Mouse (Mus musculus) bone marrow, adult 2 months (tissue): ENCODE data around the gene Ric1.

Experiments
- CTCF ChIP-seq: fragments of 200-500 bp; IDR thresholded peaks from 2 replicates; pipeline ENCODE4 v1.5.1; 2011; ENCODE audit warnings: low read length, control low read depth; ENCODE audit not compliant: control insufficient read depth, insufficient read depth
- POLR2A ChIP-seq: fragments of 200-500 bp; IDR thresholded peaks from 2 replicates; pipeline ENCODE4 v1.6.1; 2011; ENCODE audit warnings: low read depth, mild to moderate bottlenecking, control low read depth, low read length, borderline replicate concordance; ENCODE audit not compliant: control insufficient read depth

DNA sequence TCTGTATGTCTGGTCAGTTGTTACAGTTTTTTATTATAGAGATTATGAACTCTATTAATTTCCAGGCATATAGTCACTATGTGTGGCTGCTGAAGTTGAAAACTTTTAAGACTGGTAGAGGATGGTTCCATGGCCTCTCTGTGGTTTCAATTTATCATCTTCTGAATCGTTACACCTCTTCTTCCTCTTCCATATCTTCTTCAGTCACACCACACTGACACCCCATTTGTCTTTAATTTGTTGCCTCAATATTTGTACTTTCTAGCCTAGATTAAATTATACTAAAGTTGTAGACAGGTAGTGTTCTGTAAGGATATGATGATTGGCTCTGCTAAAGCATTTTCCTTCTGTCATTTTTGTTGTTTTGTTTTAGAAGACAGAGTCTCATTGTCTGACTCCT lies 44.4 kb downstream of the Ric1 start:
- TF ChIP-seq CTCF (no peak), POLR2A (no peak)
